Mouse (Mus musculus) olfactory bulb, adult 2 months (tissue): Measurements from ENCODE around the gene Plekhd1. TPM values are rescaled to one million over a fixed set of nuclear protein-coding genes. Genes with fewer than 3 reads are reported as not detected.

ENCODE experiments used
- H3K27ac ChIP-seq: fragments of 200-500 bp; 2 replicates; pipeline ENCODE4 v1.5.1; 2012; ENCODE audit warnings: low read depth, low read length; ENCODE audit not compliant: insufficient read depth
- H3K4me1 ChIP-seq: fragments of 200-500 bp; 2 replicates; pipeline ENCODE4 v1.6.1; 2012; ENCODE audit warnings: low read length; ENCODE audit not compliant: control insufficient read depth, insufficient read depth
- H3K4me3 ChIP-seq: fragments of 200-500 bp; 2 replicates; pipeline ENCODE4 v1.5.1; 2012; ENCODE audit warnings: mild to moderate bottlenecking, low read depth, low read length, moderate library complexity; ENCODE audit not compliant: insufficient read depth
- CTCF ChIP-seq: fragments of 200-500 bp; IDR thresholded peaks from 2 replicates; pipeline ENCODE4 v1.5.1; 2012; ENCODE audit warnings: low read depth, mild to moderate bottlenecking, low read length, moderate library complexity; ENCODE audit not compliant: insufficient read depth
- POLR2A ChIP-seq: fragments of 200-500 bp; IDR thresholded peaks from 2 replicates; pipeline ENCODE4 v1.6.1; 2012; ENCODE audit warnings: mild to moderate bottlenecking, low read depth, low read length, moderate library complexity; ENCODE audit not compliant: insufficient read depth
- WGBS: fragments of 180-500 bp; shearing (Covaris S2); methylation state at CpG from one replicate; pipeline ENCODE4 v1.1.7; 2018; 5-methylcytosine and 5-hydroxymethylcytosine counted together
- polyA plus RNA-seq: library from polyadenylated mRNA; stranded (reverse); fragments of >200 nt; gene quantifications from 2 replicates; pipeline ENCODE4 v1.2.4, GENCODE M21; 2012; ENCODE audit warnings: low replicate concordance; ENCODE audit not compliant: missing spikeins, insufficient read depth, insufficient read length

The Plekhd1 gene
- polyA plus RNA-seq, 1 experiment = not detected

DNA sequence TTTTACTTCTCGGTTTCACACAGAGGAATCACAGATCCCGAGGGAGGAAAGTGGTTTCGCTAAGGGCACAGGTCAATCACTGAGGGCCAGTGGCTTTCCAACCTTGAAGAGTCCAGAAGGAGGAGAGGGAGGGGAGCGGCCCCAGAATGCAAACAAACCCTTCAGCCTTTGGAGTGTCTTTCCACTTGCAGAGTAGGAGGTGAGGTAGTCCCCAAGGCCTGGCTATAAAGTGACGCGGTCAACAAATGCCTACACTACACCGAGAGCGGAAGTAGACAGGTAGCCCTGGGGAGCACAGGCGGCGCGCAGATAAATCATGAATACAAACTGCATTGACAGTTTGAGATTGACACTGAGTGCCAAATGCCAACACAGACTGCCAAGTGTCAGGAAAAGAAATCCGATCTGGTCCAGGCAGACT is 710 bp upstream of the Plekhd1 start:
- 57% methylated on average over 12 of the region's 12 CpGs for WGBS
- no peak overlapping the region for H3K4me3 ChIP-seq
- H3K27ac ChIP-seq = no peak overlapping the region
- H3K4me1 ChIP-seq = peaks cover 18% of the 10 kb centered on the region
- TF ChIP-seq POLR2A = no peak
- TF ChIP-seq CTCF = no peak

DNA sequence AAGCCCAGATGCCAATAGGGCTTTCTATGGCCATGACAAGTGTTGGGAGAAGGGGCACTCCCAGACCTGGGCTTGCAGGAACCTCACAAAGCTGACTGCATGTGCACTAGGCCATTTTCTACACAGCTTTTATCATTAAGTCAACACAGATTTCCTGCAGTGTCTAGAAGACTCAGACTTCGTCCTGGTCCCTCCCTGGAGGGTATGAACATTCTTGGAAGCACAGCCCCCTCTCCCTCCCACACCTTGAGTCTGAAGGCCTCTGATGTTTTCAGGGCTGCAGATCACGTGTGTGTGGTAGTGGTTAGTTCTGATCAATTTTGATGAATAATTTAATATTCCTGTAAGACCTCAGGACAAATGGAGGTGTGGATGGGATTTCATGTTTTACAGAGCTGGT is 1.3 kb downstream of the Plekhd1 start:
- H3K27ac ChIP-seq = no peak overlapping the region
- no peak overlapping the region for H3K4me3 ChIP-seq
- H3K4me1 ChIP-seq = peaks cover 13% of the 10 kb centered on the region
- no peak for TF ChIP-seq POLR2A
- no peak for TF ChIP-seq CTCF
- WGBS = 92% methylated on average over 2 of the region's 2 CpGs

DNA sequence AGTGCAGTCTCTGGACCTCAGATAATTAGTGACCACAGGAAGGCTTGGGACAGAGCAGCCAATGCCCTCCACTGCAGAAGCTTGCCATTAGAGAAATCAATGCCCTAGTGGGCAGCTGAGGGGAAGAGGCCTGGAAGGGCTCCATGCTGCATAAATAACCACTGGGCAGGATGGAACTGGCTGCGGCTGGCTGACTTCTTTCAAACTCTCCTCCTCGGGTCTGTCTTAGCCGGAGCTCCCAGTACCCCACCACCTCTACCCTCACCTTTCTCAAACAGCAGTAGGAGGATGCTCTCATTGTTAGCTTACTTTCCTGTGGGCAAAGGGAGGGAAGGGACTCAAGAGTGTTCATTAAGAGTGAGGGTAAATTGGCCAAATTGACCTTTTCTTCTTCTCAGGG is 2.6 kb downstream of the Plekhd1 start:
- Histone ChIP-seq H3K27ac (no peak overlapping the region), H3K4me3 (no peak overlapping the region), H3K4me1 (peaks cover 13% of the 10 kb centered on the region)
- WGBS = 68% methylated on average over 3 of the region's 3 CpGs
- TF ChIP-seq POLR2A (no peak), CTCF (no peak)

DNA sequence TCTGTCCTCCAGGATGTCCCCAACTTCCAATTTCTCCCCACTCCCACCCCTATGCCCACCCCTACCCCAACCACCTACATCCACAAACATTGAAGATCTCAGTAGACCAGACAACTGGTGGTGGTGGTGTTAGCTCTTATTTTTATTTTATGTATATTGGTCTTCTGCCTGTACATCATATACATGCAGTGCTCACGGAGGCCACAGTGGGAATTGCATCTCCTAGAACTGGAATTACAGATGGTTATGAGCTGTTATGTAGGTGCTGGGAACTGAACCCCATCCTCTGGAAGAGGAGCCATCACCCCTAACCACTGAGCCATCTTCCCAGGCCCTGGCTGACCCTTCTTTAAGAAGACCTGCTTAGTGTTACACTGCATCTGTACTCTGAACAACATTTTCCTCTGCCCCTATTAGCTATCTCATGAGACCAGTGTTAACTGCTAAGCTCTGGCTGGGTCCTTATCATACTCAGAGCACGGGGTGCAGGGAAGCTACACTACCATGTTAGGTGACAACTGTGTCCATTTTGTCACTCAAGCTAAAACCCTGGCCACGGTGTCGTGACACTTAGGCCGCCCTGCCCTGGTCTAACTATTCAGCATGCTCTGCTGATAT is 6.2 kb downstream of the Plekhd1 start:
- 97% methylated on average over 5 of the region's 5 CpGs for WGBS
- TF ChIP-seq POLR2A (no peak), CTCF (no peak)
- H3K4me1 ChIP-seq = no peaks in the 10 kb centered on the region
- H3K27ac ChIP-seq = no peak overlapping the region
- no peak overlapping the region for H3K4me3 ChIP-seq

DNA sequence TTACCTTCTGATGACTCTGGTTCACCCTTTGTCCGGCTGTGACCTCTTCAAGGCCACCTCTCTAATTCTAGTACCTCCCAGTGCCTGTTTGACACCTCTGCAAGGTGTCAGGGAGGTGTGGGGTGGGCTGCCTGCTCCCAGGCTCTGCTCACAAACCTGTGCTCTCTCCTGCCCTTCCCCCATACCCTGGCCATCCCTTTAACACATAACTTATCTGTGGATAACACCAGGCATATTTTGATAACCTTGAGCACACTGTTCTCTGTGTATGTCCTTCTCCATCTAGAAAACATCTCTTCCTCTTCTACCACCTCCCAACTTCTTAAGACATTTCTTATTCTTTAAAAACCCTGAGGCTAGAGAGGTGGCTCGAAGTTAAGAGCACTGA is 6.7 kb downstream of the Plekhd1 start:
- TF ChIP-seq CTCF (no peak), POLR2A (no peak)
- no peak overlapping the region for H3K27ac ChIP-seq
- H3K4me3 ChIP-seq = no peak overlapping the region
- H3K4me1 ChIP-seq = no peaks in the 10 kb centered on the region
- WGBS = 92% methylated on average over 2 of the region's 2 CpGs

DNA sequence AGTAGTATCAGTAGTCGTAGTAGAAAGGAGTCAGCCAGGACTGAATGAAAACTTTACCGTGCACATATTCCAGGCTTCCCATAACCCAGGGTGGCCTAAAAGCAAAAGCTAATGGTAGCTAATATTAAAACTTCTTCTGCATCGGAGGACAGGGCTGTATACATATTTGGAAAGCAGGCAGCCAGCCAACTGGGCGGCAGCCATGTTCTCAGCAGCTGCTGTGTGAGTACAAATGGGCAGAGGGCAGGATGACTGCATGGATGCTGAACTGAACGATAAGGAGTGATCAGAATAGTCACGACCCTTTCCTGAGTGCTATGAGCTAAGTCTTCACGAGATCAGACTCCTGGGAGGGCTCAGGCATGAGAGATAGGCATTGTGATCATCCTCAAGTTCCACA is 8.9 kb downstream of the Plekhd1 start:
- Histone ChIP-seq H3K4me3 (no peak overlapping the region), H3K27ac (no peak overlapping the region), H3K4me1 (peaks cover 6% of the 10 kb centered on the region)
- 42% methylated on average over 7 of the region's 7 CpGs for WGBS
- TF ChIP-seq POLR2A = no peak
- no peak for TF ChIP-seq CTCF

DNA sequence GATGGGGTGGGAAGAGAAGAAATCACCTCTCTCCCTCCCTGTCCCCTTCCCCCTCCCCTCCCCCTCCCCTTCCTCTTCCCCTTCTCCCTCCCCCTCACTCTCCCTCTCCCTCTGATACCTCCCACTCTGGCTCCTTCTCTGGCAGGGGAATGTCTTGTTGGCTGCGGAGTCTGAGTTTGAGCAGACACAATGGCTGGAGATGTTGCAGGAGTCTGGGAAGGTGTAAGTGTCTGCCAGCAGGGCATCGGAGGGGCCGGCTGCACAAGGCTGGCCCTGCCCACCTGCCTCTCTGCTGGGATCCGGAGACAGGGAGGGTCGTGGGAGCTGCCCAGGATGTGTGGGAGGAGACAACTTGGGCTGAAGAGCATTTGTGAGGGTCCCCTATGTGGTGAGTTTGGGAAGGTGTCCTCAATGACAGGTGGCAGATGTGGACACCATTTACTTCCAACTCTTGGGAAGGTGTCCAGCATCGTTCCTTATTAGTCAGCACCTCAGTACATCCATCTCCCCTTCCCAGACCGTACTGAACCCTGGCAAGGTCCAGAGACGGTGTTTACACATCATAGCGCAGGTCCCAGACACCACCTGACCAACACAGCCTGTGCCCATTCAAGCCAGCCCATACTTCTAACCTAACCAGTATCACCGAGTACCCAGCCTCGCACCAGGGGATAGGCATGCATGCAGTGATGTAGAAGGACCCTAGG is 14.0 kb downstream of the Plekhd1 start:
- TF ChIP-seq CTCF (no peak), POLR2A (no peak)
- WGBS = 45% methylated on average over 11 of the region's 11 CpGs
- no peak overlapping the region for H3K27ac ChIP-seq
- H3K4me1 ChIP-seq = peaks cover 11% of the 10 kb centered on the region
- H3K4me3 ChIP-seq = no peak overlapping the region

DNA sequence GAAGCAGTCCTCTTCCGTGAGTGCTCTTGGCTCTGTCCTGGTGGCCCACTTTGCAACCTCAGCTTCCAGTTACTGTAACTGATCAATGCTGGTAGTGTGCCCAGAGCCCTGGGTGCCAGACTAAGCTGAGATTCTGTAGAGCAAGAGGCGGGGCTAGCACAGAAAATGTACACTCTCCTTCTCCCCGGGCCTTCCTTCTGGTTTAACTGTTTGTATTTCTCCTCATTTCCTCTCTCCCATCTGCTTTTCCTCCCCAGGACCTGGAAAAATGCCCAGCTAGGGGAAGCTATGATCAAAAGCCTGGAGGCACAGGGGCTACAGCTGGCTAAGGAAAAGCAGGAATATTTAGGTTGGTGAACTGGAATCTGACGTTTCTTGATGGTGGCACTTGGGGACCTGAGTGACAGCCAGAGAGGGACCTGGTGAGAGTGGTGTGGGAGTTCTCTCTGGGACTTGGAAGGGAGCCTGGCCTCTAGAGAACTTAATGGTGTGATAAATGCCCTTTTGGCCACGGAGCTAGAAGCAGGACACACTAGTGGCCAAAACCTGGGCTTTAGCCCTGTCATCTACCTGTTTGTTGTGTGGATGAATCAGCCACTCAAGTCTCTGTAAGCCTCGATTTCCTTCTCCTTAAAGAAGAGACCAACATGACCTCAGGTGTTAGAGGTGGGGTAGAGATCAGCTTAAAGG is 14.7 kb downstream of the Plekhd1 start:
- 36% methylated on average over 6 of the region's 6 CpGs for WGBS
- Histone ChIP-seq H3K4me1 (peaks cover 11% of the 10 kb centered on the region), H3K27ac (no peak overlapping the region), H3K4me3 (no peak overlapping the region)
- TF ChIP-seq POLR2A (no peak), CTCF (no peak)

DNA sequence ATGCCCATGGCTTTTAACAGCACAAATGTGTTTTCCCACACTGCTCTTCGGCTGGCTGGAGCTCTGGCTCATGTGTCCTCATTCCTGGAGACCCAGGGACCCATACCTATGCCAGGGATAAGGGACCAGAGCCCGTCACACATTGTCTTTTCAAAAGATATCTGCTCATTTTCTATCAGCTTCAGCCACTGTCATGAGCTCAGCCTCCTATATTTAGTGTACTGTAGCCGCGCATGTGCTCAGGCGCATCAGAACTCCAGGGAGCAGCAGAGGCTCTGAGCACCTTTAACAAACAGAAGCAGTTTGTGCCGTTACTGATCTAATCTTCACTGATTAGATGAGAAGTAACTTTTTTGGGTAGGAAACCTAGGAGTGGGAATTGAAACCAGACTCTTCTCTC is 23.5 kb downstream of the Plekhd1 start:
- WGBS = 73% methylated on average over 6 of the region's 6 CpGs
- no peak for TF ChIP-seq CTCF
- TF ChIP-seq POLR2A = no peak
- H3K4me1 ChIP-seq = no peaks in the 10 kb centered on the region
- no peak overlapping the region for H3K4me3 ChIP-seq
- H3K27ac ChIP-seq = no peak overlapping the region
